Mouse (Mus musculus) retina, postnatal 7 days (tissue): ENCODE results near the gene Auts2.

ENCODE experiments used
- DNase-seq: peaks from one replicate; pipeline ENCODE4 v3.0.0-alpha.2; 2012; ENCODE audit warnings: low read depth, low spot score

Auts2 gene

DNA sequence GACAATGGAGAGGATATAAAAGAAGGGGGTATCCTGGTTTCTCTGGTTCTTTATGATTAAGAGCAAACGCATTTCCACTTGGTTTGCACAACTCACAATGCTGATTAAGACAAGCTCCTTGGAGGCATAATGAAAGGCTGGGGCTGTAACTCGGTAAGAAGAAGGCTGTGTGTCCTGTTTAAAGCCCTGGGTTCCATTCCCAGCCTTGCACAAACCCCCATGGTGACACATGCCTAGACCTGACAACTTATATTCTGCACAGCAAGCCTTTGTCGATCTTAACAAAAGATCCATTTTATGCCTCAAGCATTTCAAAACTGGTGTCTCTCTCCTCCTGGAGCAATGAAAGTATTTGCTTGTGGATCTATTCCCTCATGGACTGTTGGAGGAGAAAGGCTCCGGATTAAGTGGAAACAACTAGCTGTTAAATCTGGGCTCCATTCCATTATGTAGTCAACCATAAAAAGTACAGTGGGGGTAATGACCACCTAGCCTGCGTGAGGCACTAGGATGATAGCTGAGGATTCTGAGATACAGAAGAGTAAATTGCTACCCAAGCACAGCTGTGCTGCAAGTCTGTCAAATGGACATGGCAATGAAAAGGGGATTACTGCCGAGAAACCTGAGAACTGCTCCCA, 218.8 kb downstream of the Auts2 start:
- no peak for DNase-seq

DNA sequence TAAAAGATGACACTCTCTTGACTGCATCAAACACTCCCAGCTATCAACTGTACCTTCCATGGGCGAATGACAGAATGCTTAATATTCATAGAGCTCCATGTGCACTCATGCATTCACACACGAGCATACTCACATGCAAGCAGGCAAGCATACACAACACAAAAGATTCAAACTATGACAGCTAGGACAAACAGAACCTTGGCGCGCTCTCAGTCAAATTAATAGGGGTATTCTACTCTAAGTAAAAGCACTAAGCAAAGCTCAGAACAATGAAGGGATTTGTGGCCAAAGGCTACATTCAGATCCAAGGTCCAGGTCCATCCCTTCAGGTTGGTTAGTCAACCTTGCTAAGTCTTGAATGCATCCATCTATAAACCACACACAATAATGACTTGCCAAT, 219.5 kb downstream of the Auts2 start:
- DNase-seq: no peak

DNA sequence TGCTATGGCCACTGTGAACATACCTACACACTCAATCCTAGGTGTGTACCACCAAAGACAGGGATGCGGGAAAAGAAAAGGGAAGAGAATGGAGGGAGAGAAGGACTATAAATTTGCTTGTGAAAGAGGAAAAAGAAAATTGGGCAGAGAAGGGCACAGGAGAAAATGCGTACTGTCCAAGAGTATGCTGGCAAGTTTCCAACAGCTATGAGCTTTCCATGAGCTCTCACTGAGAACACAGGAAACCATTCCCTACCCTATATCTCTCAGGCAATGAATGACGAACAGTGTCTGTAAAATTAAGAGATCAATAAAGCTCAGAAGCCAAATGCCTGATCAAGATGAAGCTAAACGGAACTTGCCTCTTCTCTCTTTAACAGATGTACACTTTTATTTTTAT, 220.2 kb downstream of the Auts2 start:
- DNase-seq: no peak

DNA sequence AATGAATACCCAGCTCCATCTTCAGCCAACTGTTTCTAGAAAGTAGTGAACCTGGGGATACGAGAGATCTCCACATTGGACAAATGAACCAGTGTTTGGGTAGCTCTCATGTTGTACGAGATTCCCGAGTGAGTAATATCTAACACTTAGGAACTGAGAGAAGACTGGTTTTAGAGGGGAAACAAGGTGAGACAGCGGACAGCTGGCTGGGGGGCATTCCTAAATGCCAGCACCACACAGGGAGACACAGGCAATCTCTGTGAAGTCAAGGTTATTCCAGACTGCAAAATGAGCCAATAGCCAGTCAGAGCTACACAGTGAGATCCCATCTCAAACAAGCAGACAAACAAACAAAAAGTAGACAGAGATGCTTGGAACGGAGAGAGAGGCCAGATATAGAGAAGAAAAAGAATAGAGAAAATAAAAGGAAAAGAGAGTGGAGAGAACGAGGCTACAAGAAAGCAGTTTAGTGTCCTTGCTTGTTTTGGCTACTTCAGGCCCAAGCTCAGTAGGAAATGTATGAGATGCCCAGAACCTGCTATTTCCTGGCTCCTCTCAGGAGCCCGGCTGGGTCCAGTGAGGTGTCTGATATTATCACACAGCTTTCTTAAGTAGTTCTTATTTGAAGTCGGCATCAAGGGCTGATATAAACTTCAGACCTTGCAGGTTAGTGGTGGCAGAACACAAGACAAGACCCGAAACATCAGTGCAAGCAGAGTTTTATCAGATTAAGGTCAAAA, 224.9 kb downstream of the Auts2 start:
- DNase-seq: no peak

DNA sequence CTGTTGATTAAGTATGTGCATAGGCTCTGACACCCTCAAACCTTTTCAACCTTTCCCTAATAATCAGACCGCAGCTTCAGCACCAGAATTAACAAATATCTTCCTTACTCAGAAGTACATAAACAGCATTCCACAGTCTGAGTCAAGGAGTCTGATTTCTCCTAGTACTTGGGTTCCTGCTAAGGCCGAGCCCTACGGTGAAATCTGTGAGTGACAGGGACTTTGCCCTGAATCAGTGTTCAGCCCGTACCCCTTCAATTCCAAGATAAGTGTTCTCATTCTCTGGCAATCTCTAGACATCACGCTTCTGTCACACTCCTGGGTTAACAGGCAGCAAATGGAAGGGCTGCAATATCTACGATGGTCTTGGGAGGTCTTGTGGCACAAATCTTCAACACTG, 226.2 kb downstream of the Auts2 start:
- no peak for DNase-seq

DNA sequence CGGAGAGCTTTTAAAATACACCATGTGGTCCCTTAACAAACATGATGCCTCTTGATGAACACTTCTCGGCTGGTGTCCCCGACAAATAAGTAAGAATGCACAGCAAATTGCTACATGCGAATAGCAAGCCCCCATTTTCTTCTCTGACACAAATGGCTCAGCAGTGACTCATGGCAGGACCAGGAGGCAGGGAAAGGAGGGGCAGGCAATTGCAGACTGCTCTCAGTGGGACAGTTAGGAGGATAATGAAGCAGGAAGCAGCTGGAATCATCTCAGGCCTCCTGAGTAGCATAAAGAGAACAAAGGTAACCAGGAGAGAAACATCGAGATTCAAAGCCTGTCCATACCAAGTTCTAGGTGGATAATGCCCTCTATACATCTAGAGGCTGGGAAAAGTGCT, 228.8 kb downstream of the Auts2 start:
- no peak for DNase-seq

DNA sequence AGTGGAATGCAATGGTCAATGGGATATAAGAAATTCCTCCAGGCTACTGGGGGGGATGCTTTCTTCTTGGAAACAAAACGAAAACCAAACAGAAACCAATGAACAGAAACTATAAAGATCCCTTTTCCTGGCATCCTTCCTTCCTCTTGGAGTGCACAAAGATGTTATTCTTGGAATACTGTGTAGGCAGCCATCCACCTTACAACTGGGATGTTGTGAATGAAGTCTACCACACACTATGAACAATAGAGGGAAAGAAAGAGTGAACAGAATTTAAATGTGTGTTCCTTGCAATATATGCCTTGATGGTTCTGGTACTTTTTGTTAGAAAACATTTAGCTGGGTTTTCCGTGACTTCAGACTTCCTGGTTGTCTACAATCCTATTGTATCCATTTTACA, 236.1 kb downstream of the Auts2 start:
- no peak for DNase-seq

DNA sequence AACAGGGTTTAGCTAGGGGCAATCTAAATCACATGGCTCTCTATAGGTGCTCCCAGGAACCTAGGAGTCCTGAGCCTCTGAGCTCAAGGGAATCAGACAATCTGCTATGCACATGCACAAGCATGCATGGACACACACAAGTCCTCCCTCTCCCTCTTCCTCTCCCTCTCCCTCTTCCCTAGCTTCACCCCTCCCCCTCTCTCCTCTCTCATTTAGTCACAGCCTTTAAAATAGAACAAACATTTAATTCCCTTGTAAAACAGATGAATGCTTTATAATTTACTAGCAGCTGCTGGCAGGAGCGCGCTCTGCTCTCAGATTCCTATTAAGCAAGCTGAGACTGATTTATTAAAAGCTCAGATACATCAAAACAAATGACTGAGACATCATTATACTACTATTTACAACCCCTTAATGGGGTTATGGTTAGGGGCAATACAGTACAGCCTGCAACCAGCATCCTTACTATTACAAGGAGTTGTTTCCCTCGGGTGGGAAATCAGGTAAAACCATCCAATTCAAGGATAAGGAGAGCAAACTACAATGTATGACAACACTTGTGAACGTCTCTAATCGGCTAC, 237.7 kb downstream of the Auts2 start:
- DNase-seq: no peak

DNA sequence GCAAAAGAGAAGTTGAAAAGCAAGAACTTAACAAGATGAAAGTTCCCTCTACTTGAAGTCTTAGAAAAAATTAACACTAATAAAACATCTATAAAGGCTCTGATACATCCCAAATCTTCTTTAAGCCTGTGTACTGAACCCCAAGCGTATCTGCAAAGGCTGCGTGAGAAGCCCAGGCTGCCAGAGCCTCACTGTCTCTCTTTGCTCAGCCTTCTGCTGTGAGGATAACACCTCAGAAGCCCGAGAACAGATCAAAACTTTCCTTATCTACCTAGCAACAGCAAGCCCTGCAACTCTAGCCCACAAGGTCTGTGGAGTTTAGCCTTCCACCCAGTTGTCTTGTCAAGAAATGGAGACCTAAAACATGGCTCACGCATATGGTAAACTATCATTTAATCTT, 240.4 kb downstream of the Auts2 start:
- DNase-seq: no peak

DNA sequence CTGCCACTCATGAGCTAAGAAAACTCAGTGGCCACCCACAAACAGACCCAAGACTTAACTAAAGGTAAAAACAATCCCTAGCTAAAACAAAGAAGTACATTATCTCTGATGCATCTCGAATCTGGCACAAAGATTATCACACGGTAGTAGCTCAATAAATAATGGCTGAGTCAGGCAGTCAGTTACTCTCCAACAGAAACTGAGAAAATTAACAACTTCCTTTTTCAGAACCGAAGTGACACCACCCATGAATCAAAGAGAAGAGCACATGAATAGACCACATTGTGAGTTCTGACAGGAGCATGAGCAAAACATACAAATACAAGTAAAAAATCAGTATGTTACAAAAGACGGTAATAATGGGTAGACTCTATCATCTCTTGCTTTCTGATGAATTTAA, 242.3 kb downstream of the Auts2 start:
- DNase-seq: no peak

DNA sequence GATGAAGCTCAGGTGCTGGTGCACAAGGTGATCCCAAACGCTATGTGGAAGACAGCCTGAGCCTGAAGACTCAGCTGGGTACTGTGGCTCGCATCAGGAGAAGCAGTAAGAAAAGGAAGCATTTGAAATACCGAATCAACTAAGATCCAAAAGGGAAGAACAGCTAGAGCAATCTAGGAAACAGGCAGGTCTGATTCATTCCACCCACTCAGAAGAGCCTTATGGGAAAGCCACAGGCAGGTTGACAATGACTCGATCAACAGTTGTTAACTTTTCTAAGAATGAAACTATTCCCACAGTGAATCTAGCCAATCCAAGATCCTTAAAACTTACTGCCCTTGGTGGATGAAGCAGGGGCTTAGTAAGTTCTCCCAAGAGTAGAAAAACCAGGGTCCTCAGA, 243.4 kb downstream of the Auts2 start:
- DNase-seq: no peak

DNA sequence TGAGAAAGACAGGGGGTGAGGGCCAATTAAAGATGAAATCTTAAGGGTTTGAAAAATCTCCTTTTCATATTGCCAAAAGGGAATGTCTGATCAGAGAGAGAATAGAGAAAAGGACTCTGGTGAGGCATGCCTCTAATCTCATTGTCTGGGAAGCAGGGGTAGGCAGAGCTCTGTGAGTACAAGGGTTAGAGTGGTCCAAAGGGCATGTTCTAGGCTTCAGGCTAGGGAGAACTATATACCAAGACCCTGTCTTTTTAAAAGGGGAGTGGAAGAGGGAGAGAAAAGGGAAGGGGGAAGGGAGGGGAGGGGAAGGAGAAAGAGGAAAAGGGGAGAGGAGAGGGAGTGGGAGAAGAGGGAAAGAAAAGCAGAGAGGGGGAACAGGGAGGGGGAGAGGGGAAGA, 244.1 kb downstream of the Auts2 start:
- no peak for DNase-seq

DNA sequence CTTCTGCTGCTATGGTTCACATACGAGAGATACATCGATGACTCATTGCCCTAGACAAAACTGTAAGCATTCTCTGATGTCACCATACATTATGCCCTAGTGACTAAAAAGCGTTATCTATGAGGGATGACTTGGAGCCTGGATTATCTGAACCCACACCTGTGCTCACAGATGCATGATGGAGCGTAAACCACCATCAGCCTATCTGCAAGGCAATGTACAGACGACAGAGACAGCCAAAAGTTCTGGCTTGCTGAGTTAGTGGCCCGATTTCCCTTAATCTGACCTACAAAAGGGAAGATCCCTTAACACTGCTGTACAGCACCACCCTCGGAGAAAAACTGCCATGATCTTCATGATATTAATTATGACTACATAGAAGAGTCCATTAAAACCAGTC, 245.8 kb downstream of the Auts2 start:
- no peak for DNase-seq

DNA sequence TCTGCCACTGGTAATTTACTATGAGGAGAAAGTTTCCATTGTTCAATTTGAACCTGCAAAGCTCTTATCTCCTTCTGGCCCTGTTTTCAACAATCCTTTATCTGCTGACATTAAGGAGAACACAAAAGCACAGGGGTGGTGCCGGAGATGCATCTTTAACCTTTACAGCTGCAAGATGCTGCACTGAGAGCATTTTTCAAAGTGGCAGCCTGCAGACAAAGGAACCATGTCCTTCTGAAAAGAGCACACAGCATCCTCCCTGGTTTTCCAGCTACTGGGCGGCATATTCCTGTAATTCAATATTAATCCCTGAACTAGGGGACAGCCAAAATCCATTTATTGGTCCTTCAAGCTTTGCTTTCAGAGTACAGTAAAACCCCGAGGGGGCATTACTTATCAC, 248.7 kb downstream of the Auts2 start:
- no peak for DNase-seq

DNA sequence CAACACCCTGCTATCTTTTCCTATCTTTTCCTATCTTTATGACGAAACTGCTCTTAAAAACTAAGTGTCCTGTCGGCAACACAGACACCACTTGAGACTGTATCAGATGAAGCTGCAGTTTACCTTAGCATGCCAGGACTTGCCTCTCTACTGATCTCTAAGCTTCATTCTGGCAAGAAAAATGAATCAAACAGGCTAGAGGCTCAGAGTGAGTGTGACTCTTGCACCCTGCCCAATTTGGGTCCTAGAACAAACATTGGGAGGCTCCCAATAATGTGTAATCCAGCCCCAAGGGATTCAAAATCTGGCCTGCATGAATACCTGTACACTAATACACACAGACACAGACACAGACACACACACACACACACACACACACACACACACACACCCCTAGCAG, 250.2 kb downstream of the Auts2 start:
- DNase-seq: no peak

DNA sequence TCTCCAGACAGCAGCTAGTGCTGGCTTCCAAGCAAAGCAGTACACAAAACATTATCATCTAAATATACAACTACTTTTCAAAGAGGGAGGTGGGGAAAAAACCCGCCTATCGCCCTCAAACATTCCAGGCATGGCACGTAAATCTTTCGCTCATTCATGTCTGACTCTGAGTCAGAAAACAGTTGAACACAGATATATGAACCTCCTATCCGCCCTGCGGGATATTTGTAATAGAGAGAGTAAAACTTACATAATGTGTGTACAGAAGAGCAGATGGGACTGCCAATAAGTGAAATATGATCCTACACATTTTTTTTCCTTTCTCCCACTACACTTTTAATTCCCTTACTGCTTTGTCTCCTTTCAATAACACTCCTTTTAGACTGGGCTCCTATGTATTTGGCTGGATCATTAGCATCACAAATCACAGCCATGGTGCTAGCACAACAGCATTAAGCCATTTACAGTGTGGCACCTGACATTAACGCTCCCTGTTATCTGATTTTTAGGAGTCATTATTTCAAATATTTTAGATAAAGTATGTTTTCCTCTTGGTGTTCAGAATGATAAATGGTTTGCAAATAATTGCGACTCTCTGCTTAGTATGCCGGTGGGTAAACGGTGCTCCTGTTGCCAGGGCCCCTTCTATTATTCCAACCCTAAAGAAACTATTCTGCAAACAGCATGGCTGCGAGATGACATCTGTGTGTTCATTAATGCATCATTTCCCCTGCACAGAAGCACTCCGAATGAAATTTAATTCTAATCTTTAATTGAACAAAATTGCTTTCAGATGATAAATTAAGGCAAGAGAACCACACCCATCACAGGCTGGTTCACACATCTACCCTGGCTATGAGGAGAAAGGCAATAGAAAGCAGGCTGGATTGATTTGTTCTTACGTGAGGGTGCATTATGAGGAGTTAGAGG, 252.3 kb downstream of the Auts2 start:
- DNase-seq: no peak

DNA sequence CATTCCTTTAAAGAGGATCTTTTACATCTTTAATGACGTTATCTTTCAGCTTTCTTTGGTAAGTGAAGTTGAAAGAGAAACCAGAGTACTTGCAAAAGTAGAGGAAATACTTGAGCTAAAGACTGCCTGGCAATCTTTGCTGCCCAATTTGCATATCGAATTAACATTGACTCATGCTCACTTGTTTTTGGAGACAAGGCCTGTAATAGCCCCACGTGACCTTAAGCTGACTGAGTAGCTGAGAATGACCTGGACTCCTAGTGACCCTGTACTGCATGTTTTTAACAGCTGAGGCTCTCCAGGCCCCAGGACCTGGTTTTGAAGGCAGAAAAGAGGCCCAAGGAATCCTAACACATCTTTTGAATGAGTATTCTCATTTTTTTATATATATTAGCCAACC, 259.4 kb downstream of the Auts2 start:
- no peak for DNase-seq

DNA sequence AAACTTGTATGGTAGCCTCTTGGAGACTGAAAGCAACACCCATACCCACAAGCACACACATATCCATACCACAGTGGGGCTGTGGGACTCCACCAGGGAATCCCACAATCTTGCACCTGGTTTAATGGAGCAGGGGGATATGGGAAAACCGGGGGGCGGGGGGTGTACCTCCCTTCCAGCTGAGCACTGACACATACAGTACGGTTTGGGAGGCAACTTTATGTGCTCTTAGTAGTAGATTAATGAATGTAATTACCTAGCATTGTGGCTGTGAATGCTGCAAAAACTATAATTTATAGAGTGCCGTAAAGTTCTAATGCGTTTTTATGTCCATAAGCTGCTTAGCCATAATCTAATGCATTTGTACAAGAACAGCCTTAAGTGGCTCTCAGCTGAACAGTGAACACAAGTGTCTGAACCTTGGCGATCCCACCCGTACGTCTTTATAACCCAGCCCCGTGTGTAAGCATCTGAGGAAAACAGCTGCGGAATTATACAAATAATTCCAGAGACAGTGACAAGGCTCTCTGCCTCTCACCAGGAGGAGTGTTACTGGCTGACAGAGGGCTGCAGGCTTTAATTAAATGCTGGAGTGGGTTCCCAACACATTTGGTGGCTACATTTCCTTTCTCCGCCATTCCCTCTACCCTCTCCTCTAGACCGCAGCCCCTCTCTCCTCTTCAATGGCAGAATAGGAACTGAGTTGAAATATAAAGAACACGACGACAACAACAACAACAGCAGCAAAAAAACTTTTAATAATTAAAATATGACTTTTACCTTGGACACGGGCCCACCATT, 268.8 kb downstream of the Auts2 start:
- no peak for DNase-seq

DNA sequence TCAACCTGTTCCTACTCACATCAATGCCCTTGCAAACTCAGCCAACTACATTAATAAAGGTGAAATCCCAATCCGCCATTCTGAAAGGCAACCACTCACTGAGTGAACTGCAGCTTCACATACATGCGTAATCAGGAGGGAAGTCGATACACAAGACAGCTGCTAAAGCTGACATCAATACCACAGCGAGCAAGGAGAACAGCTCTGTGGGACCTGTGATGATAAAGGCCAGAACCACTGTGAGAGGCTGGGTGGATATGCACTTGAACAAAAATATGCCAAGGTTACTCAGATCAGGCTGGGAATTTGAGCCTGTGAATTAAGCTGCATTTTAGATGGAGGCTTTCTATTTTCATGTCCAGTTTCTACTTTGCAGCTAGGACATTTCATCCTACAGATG, 271.0 kb downstream of the Auts2 start:
- DNase-seq: no peak

DNA sequence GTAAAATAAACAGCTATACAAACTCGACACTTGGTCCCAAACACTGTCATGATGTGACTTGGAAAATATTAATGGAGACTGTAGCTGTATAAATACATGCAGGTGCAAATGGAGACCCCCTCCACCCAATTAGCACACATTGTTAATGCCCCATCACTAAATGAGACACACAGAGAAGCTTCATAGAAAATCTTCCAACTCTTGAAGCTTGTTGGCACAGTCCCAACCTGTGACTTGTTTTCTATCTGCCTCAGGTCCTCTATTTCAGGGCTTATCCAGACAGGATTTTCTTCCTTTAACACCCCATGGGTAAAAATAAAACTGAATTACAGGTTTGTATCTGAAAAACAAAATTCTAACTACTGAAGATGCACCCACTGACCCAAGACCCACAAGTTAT, 272.2 kb downstream of the Auts2 start:
- DNase-seq: no peak

DNA sequence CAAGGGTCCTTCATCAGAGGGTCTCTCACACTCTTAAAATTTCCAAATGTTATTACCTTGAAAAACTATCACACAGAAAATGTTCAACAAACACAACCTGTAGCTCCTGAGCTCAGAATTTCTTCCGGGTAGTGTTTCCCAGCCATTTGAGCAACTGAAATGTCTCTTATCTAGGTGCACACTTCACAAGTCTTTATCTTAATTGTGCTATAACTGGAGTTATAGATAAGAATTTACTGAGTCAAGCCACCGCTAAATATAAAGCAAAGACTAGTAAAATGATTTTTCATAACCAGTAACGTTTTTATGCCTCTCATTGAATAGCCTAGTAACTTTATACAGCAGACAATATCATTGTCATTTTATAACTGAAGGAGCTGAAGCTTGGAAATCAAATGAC, 273.1 kb downstream of the Auts2 start:
- no peak for DNase-seq
